Mouse (Mus musculus): ENCODE results near the gene 4933411K16Rik.

The 4933411K16Rik gene

DNA sequence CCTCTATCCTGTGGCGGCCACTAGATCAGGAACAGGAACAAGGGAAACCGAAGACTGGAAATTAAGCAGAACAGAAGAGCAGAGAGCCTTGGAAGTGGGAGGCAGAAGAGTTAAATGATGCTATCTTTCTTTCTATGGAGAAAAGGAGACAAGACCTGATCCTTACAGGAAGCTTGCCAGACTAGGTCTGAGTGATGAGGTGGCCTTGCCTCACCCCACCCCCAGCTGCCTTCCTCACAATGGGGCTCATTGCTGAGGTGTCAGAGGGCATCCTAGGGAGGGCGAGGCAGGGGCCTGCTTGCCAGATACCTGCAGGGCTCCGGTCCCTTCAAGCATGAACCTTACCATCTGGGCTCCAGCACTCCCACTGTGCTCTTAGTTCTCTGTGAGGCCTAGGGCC, at the start of gene 4933411K16Rik:
Gene 4933411K16Rik (plus strand): TSS at position 301 of the 400 bp plus-strand sequence.
- no peak for DNase-seq (ENCODE audit: low read depth, low spot score)

DNA sequence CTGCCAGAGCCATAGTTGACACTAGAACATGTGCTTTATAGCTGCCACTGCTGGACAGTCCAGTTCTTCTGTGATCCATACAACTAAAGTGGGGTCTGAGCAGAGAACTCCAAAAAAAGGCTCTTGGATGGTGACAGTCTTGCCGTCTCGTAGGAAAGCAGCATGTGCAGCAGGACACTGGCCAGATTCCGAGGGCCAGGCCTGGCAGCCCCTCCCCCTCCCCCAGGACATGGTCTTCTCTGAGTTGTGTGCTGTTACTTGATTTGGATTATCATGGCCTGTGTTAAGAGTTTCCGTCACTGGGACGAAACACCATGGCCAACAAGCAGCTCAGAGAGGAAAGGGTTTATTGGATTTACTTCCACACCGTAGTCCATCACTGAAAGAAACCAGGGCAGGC, 47.8 kb upstream of the 4933411K16Rik start:
- no peak for DNase-seq (ENCODE audit: low read depth, low spot score)

DNA sequence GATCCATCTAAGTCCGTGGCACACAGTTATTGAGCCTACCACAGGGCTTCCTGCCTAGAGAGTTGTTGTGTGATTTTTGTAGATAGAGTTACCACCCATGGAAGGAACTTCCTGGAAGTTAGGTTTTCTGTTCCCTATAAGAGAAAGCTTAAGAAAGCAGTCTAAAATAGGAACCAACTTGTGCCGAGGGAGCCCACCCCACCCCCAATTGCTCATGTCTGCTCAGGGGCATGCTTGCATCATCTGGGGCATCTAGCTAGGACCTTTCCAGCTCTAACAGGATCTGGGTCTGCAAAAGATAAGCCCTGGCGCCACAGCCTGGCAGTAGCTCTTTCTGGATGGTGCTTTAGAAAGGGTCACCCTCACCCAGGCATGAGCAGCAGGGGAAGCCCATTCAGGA, 46.4 kb upstream of the 4933411K16Rik start:
- no peak for DNase-seq (ENCODE audit: low read depth, low spot score)

DNA sequence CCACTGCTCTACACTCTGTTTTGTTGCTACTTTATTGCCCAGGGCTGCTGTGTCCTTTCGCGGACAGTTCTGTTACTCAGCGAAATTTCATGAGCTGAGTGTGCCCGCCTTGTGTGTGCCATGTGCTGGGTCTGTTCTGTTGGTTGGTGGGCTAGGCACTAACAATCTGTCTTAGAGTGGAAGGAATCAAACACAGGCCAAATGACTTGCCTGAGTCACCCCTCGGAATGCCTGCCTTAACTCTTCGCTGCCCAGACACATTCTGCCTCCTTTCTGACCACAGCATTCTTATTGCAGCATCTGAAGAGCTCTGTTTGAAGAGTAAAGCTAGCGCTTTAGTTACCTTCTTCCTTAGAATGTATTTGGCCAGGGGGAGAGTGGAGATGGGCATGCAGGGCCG, 45.5 kb upstream of the 4933411K16Rik start:
- no peak for DNase-seq (ENCODE audit: low read depth, low spot score)

DNA sequence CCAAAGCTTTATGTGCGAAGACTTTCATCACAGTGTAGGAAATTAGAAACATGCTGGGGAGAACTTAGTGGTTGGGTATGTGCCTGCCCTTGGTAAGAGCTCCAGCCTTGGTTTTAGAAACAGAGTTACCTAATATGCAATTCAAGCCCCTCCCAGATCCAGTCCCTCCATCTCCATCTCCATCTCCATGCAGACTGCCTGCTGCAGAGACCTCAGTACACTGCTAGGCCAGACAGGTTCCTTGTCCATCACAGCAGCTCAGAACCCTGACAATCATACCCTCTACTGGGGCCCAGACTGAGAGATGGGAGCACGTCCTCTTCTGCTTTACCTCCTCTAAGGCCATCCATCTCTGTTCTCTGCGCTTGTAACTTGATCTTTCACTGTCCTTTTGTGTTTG, 43.5 kb upstream of the 4933411K16Rik start:
- DNase-seq (ENCODE audit: low read depth, low spot score): no peak

DNA sequence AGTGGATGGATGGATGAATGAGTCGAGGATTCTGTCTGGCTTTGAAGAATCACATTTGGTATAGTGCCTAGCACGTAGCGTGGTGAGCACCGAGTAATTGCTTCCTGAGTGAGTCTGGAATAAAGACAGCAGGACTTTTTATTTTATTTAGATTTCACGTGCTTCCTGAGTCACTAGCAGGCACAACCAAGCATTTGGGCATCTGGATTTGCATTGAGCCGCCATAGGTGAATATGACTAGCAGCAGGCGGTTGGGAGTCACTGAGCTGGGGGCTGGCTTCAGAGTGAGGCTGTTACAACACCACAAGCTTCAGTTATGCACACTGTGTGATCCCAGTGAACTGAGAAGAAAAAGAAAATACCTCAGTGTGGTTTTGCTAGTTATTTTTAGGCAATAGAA, 43.0 kb upstream of the 4933411K16Rik start:
- no peak for DNase-seq (ENCODE audit: low read depth, low spot score)

DNA sequence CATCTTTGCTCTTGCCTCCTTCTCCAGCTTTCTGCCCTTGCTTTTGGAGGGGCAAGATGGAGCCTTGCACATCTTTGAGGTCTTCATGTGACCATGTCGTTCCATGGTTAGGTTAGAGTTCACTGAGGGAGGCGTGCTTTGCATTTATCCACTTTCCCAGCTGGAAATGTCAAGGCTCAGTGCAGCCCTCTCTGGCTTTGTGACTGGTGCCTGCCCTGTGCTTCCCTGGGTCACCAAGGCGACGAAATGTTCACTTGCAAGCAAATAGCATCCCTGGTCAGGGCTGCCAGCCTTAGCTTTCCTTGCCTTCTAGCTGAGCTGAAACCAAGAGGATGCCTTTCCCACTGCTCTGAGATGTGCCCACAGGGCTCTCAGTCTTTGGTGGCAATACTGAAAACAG, 41.6 kb upstream of the 4933411K16Rik start:
- no peak for DNase-seq (ENCODE audit: low read depth, low spot score)

DNA sequence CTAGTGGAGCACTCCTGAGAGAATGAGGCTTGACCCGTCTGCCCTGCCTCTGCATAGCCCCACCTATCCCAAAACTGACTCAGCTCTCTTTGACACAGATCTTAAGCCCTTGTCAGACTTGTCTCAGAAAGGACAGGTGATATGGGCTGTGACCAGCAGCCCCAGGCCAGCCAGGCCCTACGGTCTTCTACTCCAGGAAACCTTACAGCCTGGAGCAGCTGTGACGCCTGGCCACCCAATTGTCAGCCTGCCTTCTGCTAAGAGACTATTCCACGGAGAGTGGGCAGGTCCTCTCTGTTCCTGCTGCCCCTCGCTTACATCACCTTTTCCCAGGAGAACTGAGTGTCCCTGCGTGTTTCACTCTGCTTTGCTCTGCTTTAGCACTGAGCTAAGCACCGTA, 40.9 kb upstream of the 4933411K16Rik start:
- no peak for DNase-seq (ENCODE audit: low read depth, low spot score)

DNA sequence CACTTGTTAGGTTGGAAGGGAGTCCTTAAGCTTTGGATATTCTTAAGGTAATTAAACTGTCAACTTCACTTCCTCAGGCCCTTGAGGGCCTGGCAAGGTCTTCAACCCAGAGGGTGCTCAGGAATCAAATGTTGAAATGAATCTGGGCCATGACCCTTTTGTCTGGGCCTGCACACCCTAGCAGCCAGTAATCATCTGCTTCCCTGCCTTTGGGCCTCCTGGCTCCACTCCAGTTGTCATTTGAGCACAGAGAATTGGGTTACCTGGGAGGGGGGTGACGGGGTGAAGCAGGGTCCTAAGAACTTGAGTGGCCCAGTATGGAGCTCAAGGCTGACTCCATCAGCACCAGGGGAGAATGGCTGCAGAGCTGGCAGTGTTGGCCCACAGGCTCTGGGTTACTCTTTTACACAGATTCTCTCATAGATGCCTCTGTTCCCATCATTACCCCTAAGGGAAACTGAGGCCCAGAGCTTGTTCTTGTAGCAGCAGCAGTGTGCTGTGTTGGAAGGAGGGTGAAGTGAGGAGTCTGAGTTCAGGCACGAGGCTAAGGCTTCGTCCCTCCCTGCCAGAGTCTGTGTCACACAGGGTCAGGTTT, 37.7 kb upstream of the 4933411K16Rik start:
- no peak for DNase-seq (ENCODE audit: low read depth, low spot score)

DNA sequence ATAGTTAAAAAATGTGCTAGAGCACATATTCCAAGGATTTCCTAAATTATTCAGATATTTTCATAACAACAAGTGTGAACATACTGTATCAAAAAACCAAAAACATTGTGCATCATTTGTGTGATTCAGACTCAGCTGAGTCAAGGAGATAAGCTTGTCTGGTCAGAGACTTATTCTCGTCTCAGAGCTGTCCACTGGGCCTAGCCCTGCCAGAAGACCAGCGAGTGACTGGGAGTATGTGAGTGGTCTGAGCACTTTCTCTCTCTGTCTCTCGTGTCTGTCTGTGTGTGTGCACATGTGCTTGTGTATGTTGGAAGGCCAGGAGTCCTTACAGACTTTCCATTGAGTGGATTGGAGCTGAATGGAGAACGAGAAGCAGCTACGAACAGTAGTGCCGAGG, 37.0 kb upstream of the 4933411K16Rik start:
- no peak for DNase-seq (ENCODE audit: low read depth, low spot score)

DNA sequence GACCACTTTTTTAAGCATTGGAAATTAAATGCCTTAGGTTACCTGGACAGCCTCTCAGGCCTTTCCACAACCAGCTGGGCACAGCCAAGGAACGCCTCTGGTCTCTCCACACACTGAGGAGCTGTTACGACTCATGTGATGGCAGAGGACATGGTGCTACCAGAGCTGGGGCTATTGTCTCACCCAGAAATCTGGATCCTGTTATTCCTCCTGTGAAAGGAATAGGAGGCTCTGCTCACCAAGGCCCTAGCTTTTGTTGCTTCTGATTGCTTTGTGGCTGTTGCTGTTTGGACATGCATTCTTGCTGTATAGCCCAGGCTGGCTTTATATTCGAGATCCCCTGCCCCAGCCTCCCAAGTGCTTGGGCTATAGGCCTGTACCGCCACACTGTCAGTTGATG, 35.8 kb upstream of the 4933411K16Rik start:
- DNase-seq (ENCODE audit: low read depth, low spot score): no peak

DNA sequence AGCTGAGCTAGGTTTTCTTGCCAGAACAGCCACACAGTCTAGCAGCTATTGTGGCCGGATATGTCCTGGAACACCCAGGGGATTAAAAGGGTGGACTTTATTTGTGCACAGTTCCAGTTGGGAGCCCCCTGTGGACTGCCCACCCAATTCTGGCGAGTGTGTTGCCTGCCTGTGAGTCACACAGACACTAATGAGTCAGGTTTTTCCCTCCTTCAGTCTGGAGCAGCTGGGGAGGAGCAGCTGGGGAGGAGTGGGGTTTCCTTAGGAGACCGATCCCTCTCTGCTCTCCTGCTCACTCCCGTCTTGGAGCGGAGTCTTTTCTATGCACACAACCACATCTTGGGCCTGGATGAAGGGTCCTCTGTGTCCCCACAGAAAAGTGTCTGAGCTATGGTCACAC, 35.2 kb upstream of the 4933411K16Rik start:
- no peak for DNase-seq (ENCODE audit: low read depth, low spot score)

DNA sequence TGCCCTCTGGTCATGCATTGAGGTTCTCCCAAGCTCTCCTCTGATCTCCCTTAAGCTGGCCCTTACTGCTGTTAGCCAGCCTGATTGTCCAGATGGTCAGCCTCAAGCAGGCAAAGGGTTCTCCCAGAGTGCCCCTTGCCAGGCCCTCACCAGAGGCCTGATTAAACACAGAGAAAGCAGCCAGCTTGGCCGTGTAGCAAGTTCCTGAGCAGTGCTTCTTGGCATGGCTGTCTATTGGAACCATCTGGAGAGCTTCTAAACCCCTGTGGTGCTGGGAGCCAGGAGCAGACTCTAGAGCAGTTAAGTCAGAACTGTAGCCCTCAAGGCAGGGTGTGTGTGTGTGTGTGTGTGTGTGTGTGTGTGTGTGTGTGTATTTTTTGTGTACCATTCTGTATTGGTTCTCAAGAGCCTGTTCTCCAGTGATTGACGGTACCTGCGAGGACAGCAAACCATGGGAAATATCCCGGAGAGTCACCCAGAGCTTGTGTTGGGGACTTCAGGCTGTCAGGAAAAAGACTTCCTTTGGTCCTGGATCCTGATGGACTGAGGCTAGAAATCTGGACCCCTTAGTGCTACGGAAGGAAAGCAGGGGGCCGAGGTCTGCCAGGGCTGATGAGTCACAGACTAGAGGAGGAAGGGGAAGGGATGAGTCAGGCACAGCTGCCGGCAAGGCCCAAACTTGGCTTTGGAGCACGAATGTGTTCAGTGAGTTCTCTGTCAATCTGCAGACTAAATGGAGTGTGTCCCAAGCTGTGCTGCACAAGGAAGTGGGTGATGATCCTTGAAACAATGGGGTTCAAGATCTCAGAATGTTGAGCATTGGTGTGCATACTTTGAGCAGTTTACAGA, 34.4 kb upstream of the 4933411K16Rik start:
- no peak for DNase-seq (ENCODE audit: low read depth, low spot score)

DNA sequence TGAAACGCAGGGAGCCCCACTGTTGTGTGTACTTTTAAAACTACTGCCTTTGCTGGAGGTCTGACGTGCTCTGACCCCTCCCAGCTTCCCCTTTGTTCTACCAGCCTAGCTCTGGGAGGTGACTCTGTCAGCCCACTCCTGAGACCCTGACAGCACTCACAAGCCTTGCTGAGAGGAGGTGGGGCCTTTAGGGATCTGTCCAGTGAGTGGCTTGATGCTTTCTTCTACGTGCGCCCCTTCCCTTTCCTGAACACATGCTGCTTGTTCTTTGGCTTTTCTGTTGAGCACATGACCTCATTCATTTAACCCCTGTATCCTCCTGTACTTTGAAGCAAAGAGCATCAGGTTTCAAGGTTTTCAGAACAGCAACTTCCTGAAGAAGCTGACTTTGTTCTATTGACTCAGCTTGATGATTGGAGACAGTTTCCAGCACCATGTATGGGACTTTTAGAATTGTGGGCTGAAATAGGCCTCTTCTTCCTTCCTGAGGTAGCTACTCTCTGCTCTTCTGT, 33.0 kb upstream of the 4933411K16Rik start:
- DNase-seq (ENCODE audit: low read depth, low spot score): no peak

DNA sequence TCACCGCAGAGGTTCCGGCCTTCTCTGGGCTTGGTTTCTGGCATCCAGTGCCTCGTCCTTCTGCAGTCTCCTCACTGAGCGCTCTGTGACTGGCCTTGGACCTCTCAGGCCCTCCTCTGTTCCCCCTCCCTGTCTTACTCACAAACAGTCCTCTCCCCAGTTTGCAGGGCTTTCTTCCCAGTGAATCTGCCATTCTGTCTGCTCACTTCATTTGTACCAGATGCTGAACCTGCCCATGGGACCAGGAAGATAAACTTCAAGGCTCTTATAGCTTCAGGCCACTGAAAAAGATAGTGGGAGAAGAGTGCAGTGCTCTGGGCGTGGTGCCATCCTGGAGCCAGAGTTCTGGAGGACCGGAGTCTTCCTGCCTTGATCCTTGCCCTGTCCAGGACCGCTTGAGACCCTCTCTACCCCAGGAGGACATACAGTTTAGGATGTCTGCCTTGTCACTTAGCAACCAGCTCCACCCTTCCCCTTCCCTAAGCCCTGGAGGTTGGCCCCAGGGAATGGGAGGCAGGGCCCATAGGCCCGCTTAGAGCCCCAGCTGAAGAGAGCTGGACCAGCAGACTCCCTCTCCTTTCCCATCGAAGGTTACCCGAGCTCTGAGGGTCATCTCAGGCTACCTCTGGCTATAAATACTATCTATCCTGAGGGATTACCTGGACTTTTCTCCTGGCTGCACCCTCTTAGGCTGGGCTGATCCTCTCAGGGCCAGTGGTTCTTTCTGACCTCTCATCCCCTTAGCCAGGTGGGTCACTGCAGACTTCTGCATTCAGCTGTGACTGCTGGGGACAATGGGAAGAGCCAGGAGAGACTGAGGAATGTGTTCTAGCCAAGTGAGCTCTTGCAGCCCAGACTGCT, 30.1 kb upstream of the 4933411K16Rik start:
- DNase-seq (ENCODE audit: low read depth, low spot score): no peak

DNA sequence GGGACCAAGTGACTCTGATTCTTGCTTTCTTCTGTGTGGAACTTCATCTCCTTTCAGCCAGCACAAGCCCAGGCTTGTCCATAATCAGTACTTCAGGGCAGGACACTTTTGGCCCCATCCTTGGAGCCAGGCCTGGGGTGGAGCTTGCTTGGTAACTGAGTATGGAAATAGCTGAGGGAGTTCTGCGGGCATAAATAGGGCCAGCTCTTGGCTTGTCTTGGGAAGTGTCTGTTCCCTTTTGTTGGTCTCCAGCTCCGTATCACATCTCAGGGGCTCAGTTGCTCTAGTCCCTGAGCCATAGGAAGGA, 29.6 kb upstream of the 4933411K16Rik start:
- DNase-seq (ENCODE audit: low read depth, low spot score): no peak

DNA sequence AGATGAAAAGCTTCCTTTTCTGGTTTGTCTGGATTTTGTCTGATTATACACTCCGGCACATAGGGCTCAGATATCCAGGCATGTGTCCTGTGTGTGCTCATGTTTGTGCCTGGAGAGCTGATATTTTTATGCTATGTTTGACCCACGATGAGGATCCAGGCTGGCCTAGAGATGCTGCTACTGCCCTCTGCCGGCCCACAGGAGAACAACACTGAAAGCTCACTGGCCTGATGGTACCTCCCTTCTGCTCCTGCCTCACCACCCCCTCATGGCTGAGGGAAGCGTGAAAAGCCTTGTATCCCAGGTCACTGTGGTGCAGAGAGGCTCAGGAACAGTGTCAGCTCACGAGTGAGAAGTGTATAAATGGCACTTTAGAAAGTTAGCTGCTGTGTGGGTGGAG, 25.9 kb upstream of the 4933411K16Rik start:
- DNase-seq (ENCODE audit: low read depth, low spot score): no peak

DNA sequence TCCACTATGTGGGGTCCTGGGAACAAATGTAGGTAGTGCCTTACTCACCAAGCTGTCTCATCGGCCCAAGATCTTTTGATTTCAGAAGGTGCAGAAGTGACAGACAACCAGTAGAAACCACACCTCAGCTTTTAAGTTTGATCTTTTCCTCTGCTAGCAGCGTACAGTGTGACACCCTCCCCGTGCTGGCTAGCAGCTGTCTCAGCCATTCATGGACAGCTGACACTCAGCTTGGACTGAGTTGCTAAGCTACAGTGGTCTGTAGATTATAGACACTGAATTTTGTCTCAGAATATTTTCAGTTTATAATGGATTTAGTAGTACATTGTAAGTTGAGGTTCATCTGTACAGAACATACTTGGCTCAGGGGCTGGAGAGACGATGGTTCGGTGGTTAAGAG, 20.9 kb upstream of the 4933411K16Rik start:
- DNase-seq (ENCODE audit: low read depth, low spot score): no peak

DNA sequence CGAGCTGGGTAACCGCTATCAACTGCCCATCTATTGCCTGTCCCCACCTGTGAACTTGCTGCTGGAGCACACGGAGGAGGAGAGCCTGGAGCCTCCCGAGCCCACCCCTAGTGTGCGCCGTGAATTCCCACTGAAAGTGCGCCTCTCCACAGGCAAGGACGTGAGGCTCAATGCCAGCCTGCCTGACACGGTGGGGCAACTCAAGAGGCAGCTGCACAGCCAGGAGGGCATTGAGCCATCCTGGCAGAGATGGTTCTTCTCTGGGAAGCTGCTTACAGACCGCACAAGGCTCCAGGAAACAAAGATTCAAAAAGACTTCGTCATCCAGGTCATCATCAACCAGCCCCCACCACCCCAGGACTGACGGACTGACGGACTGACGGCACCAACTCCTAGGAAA, 18.4 kb upstream of the 4933411K16Rik start:
- DNase-seq (ENCODE audit: low read depth, low spot score): no peak

DNA sequence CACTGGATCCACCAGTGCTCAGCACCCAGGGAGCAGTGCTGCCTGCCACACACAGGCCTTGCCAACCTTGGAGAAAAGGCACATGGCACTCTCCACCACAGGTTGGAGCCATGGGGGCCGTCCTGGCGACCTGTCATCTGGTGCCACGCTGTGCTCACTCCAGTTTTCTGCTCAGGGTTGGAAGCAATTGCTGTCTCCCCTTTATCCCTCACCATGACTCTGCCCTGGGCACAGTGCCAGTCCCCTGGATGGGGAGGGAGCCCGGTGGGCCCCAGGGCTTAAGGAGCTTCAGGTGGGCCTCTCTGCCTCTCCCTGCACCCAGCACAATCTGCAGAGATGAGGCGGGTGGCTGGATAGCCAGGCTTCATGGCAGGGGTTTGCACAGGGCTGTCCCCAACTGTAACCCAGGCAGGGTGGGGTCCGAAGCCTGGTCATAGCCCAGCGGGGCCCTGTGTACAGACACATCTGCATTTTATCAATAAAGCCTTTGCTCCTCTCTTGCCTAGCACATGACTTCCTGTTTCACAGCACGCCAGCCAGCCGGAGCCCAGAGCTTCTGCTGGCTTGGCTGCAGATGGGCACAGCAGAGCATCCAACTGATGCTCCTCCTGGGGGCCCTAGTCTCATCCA, 17.8 kb upstream of the 4933411K16Rik start:
- no peak for DNase-seq (ENCODE audit: low read depth, low spot score)

DNA sequence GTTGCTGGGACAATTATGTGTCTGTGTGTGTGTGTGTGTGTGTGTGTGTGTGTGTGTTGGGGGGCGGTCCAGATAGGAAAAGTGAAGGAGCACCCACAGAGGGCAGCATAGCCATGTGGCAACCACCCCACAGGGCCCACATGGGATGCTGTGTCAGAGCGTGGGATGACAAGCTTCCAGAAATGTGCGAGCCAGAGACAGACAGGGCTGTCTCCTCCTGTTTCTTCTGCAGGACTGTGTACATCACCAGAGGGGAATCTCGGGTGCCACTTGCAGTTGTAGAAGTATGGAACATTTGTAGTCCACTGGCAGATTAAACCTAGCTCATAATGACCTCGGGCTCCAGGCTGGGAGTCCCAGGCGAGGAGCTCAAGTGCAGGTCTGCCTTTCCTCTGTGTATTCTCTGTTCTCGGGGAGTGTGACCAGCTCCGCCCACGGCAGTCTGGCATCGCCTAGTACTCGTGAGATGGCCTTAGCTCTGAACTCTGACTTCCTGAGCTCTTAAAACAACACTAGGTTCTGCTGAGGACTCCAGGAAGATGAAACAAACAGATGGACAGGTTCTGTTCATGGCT, 17.1 kb upstream of the 4933411K16Rik start:
- no peak for DNase-seq (ENCODE audit: low read depth, low spot score)
